Mouse (Mus musculus): ENCODE results near the gene St6galnac5.

- TF ChIP-seq GATA1 (IDR thresholded peaks at IDR 0.05; ENCODE audit: borderline replicate concordance, low read length) (no peak), FLI1 (IDR thresholded peaks at IDR 0.05; ENCODE audit: low read length) (no peak)
Observed at GRCm38 (mm10) chr3:152936313-152936712, 45.7 kb downstream of the St6galnac5 start.
